Mouse (Mus musculus): Measurements from ENCODE around the gene Tfpt. TPM values are rescaled to one million over a fixed set of nuclear protein-coding genes. Genes with fewer than 3 reads are reported as not detected.

Tfpt gene
- polyA plus RNA-seq, 1 experiment = 6.8 TPM

- peak within 1 kb of the TSS; percentile 86 for H3K4me3 ChIP-seq (ENCODE audit: extremely low read depth, insufficient read depth, insufficient read length)
- peaks cover 15% of the 10 kb centered on the region for H3K36me3 ChIP-seq (ENCODE audit: control insufficient read depth, insufficient read depth, low read length)
- H3K27me3 ChIP-seq (ENCODE audit: control insufficient read depth, insufficient read depth, low read length) = no peaks in the 10 kb centered on the region
- peak within 1 kb of the TSS; percentile 85 for H3K27ac ChIP-seq (ENCODE audit: insufficient read depth, low read length)
- TF ChIP-seq POLR2A (IDR thresholded peaks at IDR 0.05; ENCODE audit: low read depth, low read length) (peak; percentile 76), CTCF (IDR thresholded peaks at IDR 0.05; ENCODE audit: extremely low read depth, insufficient read depth, insufficient read length, insufficient replicate concordance) (no peak)
- no peaks in the 10 kb centered on the region; the same call in 1 of the 2 replicates for H3K4me1 ChIP-seq (ENCODE audit: control insufficient read depth, insufficient read depth, insufficient read length)
- WGBS = 2% methylated on average over 45 of the region's 45 CpGs
- peak; percentile 91 to 94 for DNase-seq (ENCODE audit: low read depth in 1 of 2, low spot score in 2 of 2)
Observed at GRCm38 (mm10) chr7:3665215-3666114, 35.7 kb upstream of the Tfpt start, which contains the start of gene Leng1. Leng1 (minus strand) TSS chr7:3665840.

- TF ChIP-seq CTCF (IDR thresholded peaks at IDR 0.05; ENCODE audit: extremely low read depth, insufficient read depth, insufficient read length, insufficient replicate concordance) (no peak), POLR2A (IDR thresholded peaks at IDR 0.05; ENCODE audit: low read depth, low read length) (no peak)
- WGBS = 19% methylated on average over 15 of the region's 15 CpGs
- peak overlapping the region; percentile 86 for H3K4me3 ChIP-seq (ENCODE audit: extremely low read depth, insufficient read depth, insufficient read length)
- DNase-seq (ENCODE audit: low read depth in 1 of 2, low spot score in 2 of 2) = no peak
- no peaks in the 10 kb centered on the region for H3K27me3 ChIP-seq (ENCODE audit: control insufficient read depth, insufficient read depth, low read length)
- peak overlapping the region; percentile 76; the same call in 1 of the 2 replicates for H3K27ac ChIP-seq (ENCODE audit: insufficient read depth, low read length)
- no peaks in the 10 kb centered on the region; the same call in 1 of the 2 replicates for H3K4me1 ChIP-seq (ENCODE audit: control insufficient read depth, insufficient read depth, insufficient read length)
- H3K36me3 ChIP-seq (ENCODE audit: control insufficient read depth, insufficient read depth, low read length) = peaks cover 20% of the 10 kb centered on the region
Observed at GRCm38 (mm10) chr7:3664524-3665214, 34.9 kb upstream of the Tfpt start.

- no peak for DNase-seq (ENCODE audit: low read depth in 1 of 2, low spot score in 2 of 2)
- Histone ChIP-seq H3K4me1 (ENCODE audit: control insufficient read depth, insufficient read depth, insufficient read length) (no peaks in the 10 kb centered on the region), H3K27ac (ENCODE audit: insufficient read depth, low read length) (no peak overlapping the region), H3K4me3 (ENCODE audit: extremely low read depth, insufficient read depth, insufficient read length) (no peak overlapping the region), H3K27me3 (ENCODE audit: control insufficient read depth, insufficient read depth, low read length) (no peaks in the 10 kb centered on the region), H3K36me3 (ENCODE audit: control insufficient read depth, insufficient read depth, low read length) (peaks cover 68% of the 10 kb centered on the region)
- WGBS = 94% methylated on average over 14 of the region's 14 CpGs
- no peak for TF ChIP-seq CTCF (IDR thresholded peaks at IDR 0.05; ENCODE audit: extremely low read depth, insufficient read depth, insufficient read length, insufficient replicate concordance)
- TF ChIP-seq POLR2A (IDR thresholded peaks at IDR 0.05; ENCODE audit: low read depth, low read length) = no peak
Observed at GRCm38 (mm10) chr7:3658578-3658977, 28.8 kb upstream of the Tfpt start.

DNA sequence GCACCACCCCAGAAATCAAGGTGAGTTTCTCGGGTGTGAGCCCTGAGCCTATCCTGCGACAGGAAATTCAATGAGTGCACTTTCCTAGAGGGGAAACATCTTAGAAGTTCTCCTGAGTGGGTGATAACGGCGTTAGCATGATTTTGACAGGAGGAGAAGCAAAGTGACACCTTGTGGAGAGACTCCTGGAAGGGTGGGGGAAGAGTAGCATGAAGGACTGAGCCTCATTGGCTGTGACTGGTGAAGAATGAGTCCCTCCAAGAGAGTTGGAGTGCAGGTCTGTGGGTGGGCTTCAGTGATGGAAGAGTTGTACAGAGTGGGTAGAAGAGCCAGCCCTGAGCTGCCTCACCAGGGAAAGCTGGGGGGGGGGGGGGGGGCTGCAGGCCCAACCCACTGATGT is 27.2 kb upstream of the Tfpt start:
- Histone ChIP-seq H3K4me1 (ENCODE audit: control insufficient read depth, insufficient read depth, insufficient read length) (no peaks in the 10 kb centered on the region), H3K27me3 (ENCODE audit: control insufficient read depth, insufficient read depth, low read length) (no peaks in the 10 kb centered on the region), H3K4me3 (ENCODE audit: extremely low read depth, insufficient read depth, insufficient read length) (no peak overlapping the region), H3K36me3 (ENCODE audit: control insufficient read depth, insufficient read depth, low read length) (peaks cover 71% of the 10 kb centered on the region), H3K27ac (ENCODE audit: insufficient read depth, low read length) (no peak overlapping the region)
- no peak for TF ChIP-seq POLR2A (IDR thresholded peaks at IDR 0.05; ENCODE audit: low read depth, low read length)
- TF ChIP-seq CTCF (IDR thresholded peaks at IDR 0.05; ENCODE audit: extremely low read depth, insufficient read depth, insufficient read length, insufficient replicate concordance) = no peak
- DNase-seq (ENCODE audit: low read depth in 1 of 2, low spot score in 2 of 2) = no peak
- WGBS = 95% methylated on average over 4 of the region's 4 CpGs

- no peaks in the 10 kb centered on the region for H3K27me3 ChIP-seq (ENCODE audit: control insufficient read depth, insufficient read depth, low read length)
- TF ChIP-seq CTCF (IDR thresholded peaks at IDR 0.05; ENCODE audit: extremely low read depth, insufficient read depth, insufficient read length, insufficient replicate concordance) = no peak
- no peak for TF ChIP-seq POLR2A (IDR thresholded peaks at IDR 0.05; ENCODE audit: low read depth, low read length)
- H3K27ac ChIP-seq (ENCODE audit: insufficient read depth, low read length) = no peak overlapping the region
- H3K4me1 ChIP-seq (ENCODE audit: control insufficient read depth, insufficient read depth, insufficient read length) = peaks cover 12% of the 10 kb centered on the region; the same call in 1 of the 2 replicates
- no peak for DNase-seq (ENCODE audit: low read depth in 1 of 2, low spot score in 2 of 2)
- 54% methylated on average over 4 of the region's 4 CpGs for WGBS
- peak overlapping the region; percentile 99; the same call in 1 of the 2 replicates for H3K4me3 ChIP-seq (ENCODE audit: extremely low read depth, insufficient read depth, insufficient read length)
- H3K36me3 ChIP-seq (ENCODE audit: control insufficient read depth, insufficient read depth, low read length) = peaks cover 9% of the 10 kb centered on the region
Observed at GRCm38 (mm10) chr7:3646641-3647040, 16.9 kb upstream of the Tfpt start.

- H3K36me3 ChIP-seq (ENCODE audit: control insufficient read depth, insufficient read depth, low read length) = peaks cover 6% of the 10 kb centered on the region
Observed at GRCm38 (mm10) chr7:3646188-3646587, 16.5 kb upstream of the Tfpt start.

More at GRCm38 (mm10) chr7:3646188-3646587, 16.5 kb upstream of the Tfpt start:
- H3K27ac ChIP-seq (ENCODE audit: insufficient read depth, low read length) = peak overlapping the region; percentile 5; the same call in 1 of the 2 replicates
- peak overlapping the region; percentile 99 for H3K4me3 ChIP-seq (ENCODE audit: extremely low read depth, insufficient read depth, insufficient read length)
- peaks cover 12% of the 10 kb centered on the region; the same call in 1 of the 2 replicates for H3K4me1 ChIP-seq (ENCODE audit: control insufficient read depth, insufficient read depth, insufficient read length)
- no peak for TF ChIP-seq CTCF (IDR thresholded peaks at IDR 0.05; ENCODE audit: extremely low read depth, insufficient read depth, insufficient read length, insufficient replicate concordance)
- TF ChIP-seq POLR2A (IDR thresholded peaks at IDR 0.05; ENCODE audit: low read depth, low read length) = no peak
- no peak for DNase-seq (ENCODE audit: low read depth in 1 of 2, low spot score in 2 of 2)
- H3K27me3 ChIP-seq (ENCODE audit: control insufficient read depth, insufficient read depth, low read length) = no peaks in the 10 kb centered on the region
- WGBS = 10% methylated on average over 9 of the region's 9 CpGs

Data from spleen, adult 2 months (tissue).